Mouse (Mus musculus) gonadal fat pad, adult 2 months (tissue): Measurements from ENCODE around the gene Igsf8. TPM values are rescaled to one million over a fixed set of nuclear protein-coding genes. Genes with fewer than 3 reads are reported as not detected.

Source experiments
- DNase-seq: peaks from one replicate; pipeline ENCODE4 v3.0.0-alpha.2; 2012; ENCODE audit warnings: low read depth
- polyA plus RNA-seq: library from polyadenylated mRNA; depleted of rRNA; stranded (reverse); fragments of >200 nt; gene quantifications from 2 replicates; pipeline ENCODE4 v1.2.3, GENCODE M21; 2012

Igsf8 gene
- polyA plus RNA-seq, 1 experiment, result 88.9 TPM

DNA sequence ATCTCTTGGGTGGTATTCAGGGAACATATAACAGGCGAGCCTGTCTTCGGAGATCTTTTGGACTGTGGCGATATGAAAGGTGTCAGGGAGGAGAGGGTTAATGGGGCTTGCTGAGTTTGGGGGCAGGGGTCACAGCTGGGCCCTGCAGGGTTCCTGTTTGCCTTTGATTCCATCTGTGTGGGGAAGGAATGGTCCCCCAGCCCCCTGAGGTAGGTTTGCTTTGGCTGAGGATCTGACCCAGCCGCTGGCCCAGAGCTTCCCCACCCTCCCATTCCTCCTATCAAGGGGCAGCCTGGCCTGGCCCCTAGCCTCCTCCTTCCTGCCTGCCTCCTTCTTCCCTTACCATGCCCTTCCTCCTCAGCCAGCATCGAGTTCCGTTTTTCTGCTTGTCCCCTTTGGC lies 41.4 kb downstream of the Igsf8 start:
- DNase-seq, result no peak

DNA sequence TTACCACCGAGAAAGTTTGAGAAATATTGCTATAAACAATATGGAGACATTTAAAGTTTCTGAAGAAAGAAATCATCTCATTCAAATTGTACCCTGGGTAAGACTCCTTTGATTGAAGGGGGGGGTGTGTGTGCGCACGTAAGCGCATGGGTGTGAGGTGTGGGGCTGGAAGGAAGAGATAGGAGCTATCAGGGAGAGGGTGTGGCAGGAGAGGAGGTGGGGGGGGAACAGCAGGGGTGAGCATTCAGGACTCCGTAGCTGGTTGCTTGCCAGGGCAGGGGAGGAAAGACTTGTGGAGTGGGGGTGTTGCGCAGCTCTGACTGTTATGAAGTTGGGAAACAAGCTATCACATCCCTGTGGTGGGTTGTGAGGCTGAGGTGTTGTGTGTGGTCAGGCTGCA lies 43.0 kb downstream of the Igsf8 start:
- no peak for DNase-seq

DNA sequence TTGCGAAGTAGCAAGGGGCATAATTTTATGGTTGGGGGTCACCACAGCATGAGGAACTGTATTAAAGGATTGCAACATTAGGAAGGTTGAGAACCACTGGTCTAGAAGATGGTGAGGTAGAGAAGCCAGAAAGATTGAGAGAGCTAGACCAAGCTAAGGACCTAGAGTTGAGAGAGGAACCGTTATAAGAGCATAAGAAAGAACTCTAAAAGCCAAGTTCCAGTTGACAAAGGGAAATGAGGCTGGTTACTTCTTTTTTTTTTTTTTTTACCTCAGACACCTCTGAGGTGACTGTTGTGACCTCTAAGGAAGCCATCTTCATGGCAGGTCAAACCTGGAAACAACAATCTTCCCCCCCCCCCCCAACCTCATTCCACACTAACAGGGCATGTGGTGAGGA lies 43.7 kb downstream of the Igsf8 start:
- DNase-seq, result no peak

DNA sequence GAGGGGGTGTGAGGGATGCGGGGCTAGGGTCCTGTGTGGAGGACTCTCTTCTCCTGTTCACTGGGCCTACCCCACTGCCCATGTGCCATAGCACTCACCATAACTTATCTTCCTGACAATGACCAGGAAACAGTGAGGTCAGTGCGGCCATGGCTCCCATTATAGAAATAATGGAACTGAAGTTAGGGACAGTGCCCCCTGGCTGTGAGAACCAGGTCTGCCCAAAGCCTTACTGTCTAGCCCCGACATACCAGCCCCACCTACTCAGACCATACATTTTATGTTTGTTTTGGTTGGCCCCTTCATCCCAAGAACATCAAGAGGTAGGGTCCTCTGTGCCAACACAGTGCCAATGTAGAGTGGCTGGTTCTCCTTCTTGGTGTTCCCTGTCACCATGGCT lies 44.2 kb downstream of the Igsf8 start:
- DNase-seq, result no peak

DNA sequence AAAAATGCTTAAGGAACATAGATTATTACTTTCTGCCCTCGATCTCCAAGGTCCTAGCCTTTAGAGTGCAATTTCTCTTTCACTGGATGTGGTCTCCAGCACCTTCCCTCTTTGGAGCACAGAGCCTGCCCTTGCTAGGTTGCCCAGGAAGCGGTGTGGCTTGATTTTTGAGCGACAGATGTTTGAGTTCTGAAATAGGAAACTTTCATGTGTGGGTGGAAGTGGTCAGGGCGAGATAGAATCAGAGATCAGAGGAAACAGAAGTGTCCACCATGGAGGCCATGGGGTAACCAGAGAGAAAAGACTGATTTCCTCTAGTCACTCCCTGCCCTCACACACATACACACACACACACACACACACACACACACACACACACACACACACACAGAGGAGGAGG lies 44.8 kb downstream of the Igsf8 start:
- DNase-seq, result no peak

DNA sequence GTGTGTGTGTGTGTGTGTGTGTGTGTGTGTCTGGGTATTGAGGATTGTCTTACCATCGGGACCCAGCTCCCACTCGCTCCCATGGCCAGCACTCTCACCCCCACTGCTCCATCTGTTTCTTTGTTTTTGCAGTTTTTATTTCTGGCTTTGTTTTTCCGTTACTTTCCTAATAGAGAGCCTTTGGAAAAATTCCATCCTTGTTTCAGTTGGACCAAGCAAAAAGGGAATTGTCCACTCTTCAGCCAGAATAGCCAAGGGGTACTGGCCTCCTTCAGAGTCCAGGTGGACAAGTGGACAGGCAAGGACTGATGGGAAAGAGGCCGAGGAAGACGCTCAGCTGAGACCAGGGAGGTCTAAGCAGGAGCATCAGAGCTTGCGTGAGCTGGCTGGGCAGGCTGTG lies 45.4 kb downstream of the Igsf8 start:
- no peak for DNase-seq

DNA sequence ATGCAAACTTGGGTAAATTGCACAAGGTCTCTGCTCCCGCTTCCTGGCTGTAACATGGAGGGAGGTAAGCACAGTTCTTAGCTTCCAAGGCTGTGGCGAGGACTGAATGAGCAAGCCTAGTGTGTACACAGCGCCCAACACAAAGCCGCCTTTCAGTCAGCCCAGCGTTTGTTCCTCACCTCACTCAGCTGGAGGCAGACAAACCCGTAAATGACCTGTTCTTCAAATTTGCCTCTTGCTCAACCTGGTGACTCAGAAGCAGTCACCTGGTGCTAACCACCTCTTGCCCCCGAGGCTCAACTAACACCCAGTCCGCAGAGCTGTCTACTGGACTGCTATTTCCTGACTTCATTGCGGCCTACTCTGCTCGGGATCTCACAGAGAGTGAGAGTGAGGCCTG lies 46.5 kb downstream of the Igsf8 start:
- DNase-seq, result peak; percentile 96

DNA sequence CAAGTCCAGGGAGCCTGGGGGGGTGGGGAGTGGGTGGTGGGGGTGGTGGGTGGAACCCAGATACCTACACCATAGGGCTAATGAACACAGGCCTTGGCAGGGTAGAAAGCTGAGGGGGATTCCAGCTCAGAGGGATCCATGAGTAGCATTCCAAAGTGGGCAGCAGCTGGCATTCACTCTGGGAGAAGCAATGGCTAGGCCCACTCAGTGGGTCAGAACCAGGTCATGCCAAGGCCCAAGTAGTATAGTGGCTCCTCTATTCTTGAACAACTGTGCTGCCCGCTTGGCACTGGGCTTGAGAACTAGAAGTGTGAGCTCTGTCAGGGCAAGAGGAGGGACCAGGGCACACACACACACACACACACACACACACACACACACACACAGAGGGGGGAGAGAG lies 47.0 kb downstream of the Igsf8 start:
- no peak for DNase-seq

DNA sequence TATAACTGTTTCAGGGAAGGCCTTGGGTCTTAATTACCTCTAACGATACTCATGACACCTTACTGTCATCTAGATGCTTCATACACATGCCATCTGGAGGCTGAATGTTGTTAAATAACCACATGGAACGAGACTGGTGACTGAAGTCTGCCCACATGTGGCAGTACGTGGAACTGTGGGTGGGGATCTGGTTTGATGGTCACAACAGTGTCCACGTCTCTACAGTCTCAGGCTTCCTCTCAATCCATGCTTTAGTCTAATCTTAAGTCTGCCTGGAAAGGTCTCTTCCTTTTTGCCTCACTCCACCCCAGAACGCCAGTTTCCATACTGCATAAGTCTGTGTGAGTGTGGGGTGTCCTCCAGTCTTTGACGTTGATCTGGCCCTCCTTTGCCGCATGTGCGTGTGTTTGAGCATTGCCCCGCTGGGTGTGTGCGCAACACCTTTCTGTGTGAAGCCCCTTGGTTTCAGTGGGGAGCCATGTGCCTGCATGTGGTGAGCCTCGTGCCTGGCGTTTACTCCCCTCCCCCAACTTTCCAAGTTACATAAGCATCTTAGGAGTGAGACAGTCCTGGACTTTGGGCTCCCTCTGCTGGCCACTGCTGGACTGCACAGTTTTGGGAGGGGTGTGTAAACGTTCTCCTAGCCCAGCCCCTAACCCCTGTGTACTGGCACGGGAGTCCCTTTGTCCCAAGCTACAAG lies 48.4 kb downstream of the Igsf8 start:
- DNase-seq, result no peak

DNA sequence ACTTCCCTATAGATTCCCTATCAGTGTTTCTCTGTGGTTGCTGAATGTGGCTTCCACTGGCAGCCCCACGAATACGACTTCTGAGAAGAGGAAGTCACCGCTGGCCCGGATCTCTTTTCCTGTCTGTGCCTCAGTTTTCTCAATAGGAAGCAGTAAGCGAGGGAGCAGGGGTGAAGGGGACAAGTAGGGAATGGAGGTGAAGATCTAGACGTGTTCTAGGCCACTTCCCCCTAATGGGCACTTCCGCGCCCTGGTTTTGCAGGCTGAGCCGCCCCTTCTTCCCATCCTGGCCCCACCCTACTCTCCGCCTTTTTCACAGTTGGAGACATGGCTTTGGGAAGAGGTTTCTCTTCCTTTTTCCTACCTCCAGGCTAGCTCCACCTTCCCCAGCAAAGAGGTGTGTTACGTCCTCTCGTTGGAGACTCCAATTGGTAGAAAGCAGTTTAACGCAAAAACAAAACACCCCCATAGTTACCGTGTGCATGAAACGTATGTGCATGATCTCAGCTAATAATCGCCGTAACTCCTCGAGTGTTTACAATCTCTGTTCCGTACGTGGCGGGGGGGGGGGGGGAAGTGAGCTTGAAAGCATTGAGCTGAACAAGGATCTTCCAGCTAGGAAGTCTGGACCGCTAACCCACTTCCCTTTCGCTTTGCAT lies 49.9 kb downstream of the Igsf8 start:
- peak; percentile 88 for DNase-seq

DNA sequence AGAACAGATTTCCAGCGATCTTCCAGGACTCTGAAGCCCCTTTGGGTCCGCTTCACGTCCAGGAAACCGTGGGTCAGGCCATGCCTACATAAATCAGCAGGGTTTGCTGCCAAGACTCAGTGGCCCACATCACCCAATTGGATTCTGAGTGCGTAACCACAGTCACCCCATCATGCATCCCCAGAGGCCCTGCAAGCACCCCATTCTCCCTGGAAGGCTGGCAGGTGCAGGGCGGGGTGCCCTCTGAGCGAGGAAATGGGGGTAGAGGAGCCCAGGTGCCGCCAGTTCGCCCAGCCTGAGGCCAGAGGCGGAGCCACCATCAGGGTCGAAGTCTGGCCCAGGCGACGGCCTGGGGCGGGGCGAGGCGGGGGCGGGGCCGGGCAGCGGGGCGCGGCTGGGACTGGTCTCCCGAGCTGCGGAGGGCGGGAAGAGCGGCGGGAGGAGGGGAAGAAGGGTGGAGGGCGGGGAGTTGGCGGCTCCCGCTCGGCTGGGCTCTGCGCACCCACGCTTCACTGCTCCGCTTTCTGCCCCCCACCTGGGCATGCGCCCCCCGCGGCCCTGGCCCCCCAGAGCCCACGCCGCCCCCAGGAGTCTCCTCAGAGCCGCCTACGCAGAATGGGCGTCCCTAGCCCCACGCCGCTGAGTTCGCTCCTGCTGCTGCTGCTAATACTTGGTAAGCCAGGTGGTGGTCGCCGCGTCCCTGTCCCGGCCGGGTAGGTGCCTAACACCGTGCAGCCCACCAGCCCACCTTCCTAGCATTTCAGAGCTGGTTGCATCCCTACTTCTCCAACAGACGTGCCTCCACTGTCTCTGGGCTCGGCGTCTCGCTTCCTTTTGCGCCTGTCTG lies 50.7 kb downstream of the Igsf8 start:
- no peak for DNase-seq

DNA sequence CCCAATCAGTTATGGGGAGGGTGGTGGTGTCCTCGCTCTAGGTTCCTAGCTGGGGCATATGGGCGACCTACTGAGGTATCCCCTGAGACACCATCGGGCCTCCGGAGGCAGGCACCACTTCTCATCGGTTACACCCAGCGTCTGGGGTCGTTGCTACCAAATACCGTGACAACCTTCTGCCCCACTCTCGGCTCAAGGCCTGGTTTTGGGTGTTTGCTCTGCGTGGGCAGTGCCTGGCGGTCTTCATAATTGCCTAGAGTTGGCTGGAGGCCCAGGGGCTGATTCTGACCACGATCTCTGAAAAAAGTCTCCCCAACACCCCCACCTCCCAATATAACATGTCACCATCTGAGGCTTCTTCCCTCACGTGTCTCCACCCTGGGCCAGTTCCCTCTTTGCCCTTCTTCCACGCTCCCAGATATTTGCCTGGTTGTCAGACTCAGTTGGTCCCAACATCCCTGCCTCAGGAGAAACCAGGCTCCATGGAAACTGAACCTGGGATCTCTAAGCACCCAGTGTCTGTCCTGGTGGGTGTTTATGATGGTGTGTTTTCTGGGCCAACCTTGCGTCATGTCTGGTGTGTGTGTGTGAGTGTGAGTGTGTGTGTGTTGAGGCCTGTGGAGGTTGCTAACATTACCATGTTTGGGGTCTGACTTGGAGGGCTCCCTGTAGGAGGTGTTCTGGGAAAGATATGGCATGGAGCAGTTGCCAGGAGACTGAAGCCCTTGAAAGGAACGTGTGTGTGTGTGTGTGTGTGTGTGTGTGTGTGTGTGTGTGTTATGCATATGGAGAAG lies 51.5 kb downstream of the Igsf8 start:
- no peak for DNase-seq

DNA sequence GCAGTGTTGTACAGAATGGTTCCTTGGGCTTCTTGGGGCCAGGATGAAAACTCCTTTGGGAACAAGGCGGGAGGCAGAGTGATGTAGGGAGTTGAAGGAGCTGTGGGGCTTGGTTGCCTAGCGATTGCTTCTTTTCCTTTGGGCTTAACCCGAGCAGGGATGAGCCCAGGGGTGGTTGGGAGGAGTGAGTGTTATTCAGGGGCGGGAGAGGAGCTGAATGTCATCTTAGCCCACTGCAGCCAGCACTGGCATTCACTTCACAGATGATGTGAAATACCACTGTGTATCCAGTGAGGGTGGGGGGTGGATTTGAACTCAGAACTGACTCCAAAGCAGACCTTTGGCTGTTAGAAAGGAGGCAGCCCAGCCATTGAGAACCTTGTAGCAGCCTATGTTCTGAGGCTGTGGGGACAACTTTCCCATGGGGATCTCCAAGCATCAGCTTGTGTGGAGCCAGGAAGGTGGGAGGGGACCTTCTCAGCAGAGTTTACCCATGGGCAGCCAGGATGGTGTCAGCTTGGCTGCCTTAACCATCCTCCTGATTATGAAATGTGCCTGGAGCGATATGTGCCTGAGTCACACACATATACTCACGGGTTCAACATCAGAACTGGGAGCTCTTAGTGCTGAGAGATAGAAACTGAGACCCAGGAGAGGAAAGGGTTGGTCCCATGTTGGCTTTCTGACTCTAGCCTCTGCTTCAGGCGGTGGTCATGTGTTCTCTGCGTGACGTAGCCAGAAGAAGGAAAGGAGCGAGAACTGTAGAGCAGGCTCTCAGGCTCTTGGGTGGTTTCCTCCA lies 52.4 kb downstream of the Igsf8 start:
- DNase-seq, result no peak

DNA sequence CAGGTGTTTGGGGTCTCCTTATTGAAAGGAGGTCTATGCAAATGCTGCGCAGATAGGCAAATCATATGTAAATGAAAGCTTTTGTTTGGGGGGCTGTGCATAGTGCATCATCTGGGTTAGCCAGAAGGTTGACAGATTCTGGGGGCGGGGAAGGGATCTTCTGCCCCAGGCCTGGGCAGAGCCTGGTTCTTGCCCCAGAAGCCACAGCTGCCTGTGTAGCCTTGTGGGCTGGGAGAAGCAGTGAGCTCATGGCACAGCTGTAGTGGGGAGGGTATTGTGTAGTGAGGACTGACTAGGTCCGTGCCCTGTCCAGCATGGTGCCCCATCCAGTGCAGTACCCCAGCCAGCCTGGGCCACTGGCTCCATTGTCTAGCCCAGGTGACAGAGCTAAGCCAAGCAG lies 53.5 kb downstream of the Igsf8 start:
- DNase-seq, result no peak

DNA sequence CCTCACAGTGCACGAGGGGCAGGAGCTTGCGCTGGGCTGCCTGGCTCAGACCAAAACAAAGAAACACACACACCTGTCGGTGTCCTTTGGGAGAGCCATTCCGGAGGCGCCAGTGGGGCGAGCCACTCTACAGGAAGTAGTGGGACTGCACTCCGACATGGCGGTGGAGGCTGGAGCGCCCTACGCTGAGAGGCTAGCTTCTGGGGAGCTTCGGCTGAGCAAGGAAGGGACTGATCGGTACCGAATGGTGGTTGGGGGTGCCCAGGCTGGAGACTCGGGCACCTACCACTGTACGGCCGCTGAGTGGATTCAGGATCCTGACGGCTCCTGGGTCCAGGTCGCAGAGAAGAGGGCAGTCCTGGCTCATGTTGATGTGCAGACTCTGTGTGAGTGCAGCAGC lies 56.0 kb downstream of the Igsf8 start:
- DNase-seq, result no peak

DNA sequence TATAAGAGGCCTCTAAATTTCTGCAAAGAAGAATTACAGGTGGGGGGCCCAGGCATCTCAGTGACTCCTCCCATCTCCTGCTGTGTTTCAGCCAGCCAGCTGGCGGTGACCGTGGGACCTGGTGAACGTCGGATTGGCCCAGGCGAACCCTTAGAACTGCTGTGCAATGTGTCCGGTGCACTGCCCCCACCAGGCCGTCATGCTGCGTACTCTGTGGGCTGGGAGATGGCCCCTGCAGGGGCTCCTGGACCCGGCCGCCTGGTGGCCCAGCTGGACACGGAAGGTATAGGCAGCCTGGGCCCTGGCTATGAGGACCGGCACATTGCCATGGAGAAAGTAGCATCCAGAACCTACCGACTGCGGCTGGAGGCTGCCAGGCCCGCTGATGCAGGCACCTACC lies 56.5 kb downstream of the Igsf8 start:
- DNase-seq, result no peak

DNA sequence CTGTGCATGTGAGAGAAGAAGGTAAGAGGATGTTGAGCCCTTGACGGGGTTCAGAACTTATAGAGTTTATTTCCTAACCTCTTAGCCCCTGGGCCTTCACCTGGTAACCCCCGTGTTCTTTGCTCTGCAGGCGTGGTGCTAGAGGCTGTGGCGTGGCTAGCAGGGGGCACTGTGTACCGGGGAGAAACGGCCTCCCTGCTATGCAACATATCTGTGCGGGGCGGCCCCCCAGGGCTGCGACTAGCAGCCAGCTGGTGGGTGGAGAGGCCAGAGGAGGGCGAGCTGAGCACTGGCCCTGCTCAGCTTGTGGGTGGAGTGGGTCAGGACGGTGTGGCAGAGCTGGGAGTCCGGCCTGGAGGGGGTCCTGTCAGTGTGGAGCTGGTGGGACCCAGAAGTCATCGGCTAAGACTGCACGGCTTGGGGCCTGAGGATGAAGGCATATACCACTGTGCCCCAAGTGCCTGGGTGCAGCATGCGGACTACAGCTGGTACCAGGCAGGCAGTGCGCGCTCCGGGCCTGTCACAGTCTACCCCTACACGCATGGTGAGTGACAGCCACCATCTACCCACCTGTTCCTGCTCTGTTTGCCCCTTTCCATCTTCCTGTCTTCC lies 57.1 kb downstream of the Igsf8 start:
- DNase-seq, result no peak

DNA sequence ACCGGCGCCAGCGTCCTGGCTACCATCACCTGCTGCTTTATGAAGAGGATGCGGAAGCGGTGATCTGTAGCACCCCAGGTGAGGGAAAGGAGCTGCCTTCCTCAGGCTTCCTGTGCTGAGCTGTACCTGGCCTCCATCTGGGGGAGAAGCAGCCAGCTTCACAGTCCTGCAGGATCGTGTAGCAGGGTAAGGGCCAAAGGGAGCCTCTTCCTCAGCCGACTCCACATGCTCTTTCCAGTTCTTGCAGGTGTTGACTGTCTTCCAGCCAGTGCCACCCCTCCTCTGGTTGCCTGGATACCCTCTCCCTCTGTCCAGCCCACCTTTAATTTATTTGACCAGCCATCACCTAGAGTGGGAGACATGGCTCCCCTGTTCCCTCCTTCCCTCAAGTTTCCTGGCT lies 57.9 kb downstream of the Igsf8 start:
- no peak for DNase-seq

DNA sequence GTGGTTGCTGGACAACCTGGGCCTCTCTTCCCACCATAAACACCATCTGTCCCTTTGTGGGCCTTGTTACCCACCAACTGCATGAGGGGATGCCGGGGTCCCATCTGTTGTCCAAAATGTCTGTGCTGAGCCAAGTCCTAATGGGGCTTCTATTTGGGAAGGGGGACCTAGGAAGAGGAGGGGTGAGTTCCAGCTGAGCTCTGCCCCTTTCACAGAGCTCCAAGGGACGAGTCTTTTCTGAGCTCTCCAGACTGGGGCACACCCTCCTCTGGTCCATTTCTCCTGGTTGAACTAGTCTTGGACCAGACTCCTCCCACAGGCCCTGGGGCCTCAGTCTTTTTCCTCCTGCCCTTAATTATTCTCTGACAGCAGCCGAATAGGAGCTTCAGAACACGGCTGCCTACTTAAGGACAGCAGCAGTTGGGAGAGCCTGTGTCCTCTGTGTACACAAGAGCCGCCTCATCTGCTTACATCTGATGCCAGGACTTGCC lies 58.5 kb downstream of the Igsf8 start:
- no peak for DNase-seq

DNA sequence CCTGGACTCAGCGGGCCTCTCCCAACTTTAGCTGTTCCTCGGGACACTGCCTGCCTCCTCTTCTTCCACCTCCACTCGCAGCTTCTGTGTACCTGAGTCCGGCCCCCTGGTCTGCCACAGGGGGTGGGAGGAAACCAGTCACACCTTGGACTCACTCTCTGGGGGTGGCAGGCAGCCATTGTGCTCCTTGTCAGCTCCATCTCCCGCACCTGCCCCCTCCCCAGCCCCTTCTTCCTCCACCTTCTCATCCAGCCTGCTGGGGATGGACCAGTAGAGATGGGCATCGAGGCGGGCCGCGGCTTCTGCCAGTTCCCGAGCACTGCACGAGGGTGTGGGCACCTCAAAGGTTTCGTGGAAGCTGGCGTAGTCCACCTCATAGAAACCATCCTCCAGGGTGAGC lies 61.3 kb downstream of the Igsf8 start:
- no peak for DNase-seq

DNA sequence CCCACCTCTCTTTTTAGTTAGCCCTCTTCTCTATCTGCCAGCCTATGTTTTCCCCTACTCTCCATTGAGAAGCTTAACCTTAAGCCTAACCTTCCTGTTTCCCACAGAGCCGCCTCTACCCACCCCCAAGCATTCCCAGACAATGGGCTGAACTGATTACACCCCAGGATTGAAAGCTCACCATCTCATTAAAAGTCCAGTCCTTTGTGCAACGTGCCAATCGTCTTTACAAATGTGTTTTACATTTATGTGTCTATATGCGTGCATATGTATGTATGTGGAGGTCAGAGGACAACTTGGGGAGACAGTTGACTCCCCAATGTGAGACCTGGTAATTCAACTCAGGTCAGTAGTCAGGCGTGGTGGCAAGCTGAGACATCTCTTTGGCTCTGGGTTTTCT lies 61.9 kb downstream of the Igsf8 start:
- no peak for DNase-seq
